Mouse (Mus musculus) WW6 (cell line): ENCODE results near the gene Ccser2.

ENCODE experiments used
- DNase-seq: peaks from one replicate; pipeline ENCODE4 v3.0.0-alpha.2; 2013; ENCODE audit warnings: low read depth, low spot score

Ccser2 gene

DNA sequence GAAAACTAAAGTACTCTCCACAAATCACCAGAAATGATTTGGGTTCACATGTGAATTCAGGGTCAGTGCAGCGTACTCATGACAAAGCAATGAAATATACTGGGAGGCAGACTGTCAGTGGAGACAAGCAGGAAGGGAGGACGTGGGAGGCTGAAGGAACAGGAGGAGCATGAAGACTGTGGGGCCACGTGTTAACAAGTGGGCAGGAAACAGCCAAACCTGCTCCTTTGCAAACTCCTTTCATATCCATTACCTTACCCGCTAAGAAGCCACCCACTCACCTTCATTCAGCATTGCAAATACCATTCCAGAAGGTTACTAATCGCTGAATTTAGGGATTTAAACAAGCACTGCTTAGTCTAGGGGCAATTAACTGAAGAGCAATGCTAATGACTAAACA is 25.9 kb downstream of the Ccser2 start:
- no peak for DNase-seq

DNA sequence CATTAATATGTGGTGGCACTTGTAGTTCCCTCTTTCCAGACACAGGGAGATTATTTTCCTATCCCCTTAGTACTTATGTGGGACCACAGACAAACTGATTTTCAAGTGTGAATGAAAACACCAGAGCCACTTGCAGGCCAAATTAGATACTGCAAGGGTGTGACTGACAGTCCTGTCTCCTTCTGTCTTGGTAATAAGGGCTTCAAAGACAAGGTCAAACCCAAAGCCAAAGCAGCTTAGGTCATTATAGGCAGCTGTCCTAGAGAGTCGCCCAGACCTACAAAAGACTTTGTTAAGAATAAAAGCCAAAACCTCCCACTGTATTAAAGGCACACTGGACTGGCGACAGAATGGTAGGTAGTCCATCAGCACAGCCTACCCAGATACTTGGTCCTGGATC is 30.6 kb downstream of the Ccser2 start:
- no peak for DNase-seq

DNA sequence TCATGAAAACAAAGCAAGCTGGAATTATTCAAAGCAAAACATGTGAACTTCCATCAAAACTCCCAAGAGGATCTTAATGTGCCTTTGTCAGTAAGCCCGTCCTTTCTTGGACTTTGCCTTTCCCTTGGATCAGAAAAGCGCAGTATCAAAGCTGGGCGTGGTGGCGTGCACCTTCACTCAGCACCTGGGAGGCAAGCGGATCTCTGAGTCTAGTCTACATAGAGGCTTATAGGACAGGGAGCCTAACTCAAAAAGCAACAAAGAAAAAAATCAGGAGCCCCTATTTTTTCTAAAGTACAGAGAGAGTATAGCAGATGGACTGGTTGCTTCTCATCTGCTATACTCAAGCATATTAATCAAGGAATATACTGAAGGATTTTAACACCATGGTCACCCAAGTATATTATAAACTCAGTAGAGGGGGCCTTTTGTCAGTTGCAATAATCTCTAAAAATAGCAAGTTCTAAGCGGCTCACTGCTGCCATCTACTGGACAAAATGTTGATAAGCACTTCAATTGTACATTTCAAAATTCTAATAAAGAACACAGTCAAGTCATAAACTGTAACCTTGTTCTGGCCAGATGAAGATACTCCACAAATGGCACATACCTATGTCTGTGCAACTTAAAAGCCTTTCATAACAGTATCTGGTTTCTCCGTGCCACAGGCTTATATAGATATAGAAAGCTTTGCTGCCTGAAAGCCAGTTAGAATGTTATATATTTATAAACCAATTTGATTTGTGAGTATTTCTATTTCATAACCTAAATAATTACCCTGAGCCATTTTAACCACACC is 31.3 kb downstream of the Ccser2 start:
- DNase-seq = no peak

DNA sequence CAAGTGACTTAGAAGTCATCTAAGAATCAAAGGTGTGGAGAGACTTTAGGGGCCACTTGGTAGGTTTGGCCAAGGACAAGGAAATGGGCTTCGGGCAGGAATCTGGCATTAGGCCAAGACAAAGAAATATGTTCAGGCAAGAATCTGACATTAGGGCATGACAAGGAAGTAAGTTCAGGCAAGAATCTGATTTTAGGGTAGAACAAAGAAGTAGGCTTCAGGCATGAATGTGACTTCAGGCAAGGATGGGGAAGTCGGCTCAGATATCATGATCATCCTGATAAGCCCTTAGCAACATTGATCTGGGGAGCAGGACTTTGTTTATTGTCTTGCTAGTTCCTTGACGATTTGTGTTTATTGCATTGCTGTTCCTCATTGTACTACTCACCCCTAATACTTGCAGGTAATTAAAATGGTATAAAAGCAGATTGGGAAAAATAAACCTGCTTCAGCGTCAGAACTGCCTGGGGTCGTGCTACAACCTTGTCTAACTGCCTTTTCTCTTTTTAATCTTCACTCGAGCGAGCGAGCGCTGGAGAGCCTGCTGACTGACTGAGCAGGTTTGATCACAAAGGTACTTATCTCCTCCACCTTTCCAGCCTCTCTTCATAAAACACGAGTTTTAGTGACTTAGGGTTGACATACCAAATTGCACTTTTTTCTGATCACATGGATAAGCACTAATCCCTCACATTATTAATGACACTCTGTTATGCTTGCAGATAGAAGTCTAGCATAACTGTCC is 35.8 kb downstream of the Ccser2 start:
- DNase-seq = no peak

DNA sequence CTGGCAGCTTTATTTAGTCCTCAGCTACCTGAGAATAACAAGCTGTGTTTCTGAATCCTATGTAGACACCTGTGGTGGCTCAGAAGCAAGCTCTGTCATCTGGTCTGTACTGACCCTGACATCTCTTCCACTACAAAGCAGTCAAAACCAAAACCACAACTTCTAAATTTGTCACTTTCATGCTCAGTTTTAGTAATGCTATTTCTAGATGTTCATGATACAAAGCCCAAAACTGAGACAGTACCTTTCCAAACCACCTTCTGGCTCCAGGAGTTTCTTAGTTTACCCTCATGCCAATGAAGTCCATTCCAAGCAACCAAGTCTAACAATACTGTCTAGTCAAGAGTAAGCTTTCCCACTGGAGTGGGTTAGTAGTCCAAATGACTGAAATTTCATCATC is 36.5 kb downstream of the Ccser2 start:
- DNase-seq = no peak

DNA sequence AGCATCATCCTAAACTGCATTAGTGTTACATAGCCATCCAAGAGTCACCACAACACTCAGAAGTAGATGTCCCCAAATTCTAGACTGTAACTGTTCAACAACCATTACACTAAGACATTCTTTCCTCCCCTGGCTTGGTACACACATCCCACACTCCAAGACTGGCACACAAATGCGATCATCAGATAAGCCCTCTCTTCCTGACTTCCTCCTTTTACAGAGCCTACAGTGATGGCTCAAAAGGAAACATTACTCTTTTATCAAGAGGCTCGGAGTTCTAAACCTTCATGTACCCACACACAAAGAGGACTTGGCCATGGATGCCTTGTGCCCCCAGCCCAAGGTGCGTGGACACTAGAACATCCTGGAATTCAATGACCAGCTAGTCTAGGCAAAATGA is 45.2 kb downstream of the Ccser2 start:
- DNase-seq = no peak

DNA sequence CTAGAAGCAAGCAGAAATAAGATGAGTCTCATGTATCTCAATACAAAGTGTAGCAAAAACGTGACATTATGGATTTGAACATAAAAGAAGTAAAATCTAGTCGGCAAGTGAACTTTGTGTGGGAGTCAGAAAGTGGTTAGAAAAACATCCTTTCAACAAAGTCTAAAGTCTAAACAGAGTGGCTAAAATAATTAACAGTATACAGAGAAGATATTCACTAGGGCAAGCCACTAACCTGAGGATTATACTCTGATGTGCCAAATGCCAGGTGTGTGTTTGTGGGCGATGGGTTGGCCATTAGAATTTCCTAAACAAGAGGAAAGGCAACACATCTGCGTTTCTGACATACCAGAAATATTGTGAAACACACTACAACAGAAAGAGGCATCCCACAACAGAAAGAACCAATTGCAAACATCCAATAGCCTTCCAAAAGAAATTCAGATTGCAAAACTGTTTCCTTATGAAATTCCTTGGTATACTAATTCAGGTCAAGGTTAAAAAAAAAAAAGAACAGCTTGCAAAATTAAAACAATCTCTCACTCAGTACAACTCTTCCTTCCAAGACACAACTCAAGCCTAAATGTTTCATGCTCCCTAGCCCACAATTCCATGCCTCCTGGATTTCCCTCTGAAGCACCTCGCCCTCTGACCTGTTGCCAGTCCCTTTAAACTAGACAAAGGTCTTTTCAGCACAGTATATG is 47.1 kb downstream of the Ccser2 start:
- DNase-seq = no peak

DNA sequence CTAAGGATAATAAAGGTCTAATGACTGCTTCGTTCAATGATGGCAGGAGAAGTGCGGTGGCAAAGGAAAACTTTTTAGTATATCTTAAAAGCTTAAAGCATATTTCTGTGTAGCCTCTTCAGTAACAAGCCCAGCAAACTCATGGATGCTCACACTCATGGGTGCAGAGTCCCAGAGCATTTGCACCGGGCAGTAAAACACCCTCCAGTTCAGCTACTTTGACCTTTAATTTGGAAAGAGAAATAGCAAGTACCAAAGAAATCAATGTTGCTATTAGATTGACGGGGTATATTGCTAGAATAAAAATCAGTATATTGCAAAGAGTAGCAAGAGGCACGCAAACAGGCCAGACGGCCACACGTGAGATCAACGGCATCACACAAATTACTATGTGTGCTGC is 48.7 kb downstream of the Ccser2 start:
- no peak for DNase-seq

DNA sequence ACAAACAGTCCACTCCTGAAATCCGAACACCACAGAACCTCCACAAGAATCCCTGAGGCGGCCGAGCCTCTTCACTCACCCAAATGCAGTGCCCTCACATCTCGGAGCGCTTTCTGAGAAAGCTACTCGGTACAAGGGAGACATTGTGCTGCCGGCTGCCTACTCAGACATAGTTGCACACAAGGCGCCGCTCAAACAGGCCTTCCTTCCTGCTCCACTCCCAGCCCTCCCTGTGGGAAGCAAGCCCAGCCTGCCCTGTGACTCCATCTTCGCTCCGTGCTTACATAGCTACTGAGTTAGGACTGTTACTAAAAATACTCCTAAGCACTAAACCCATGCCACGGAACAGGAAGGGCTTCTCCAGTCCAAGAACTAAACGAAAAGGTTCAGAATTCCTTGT is 49.4 kb downstream of the Ccser2 start:
- DNase-seq = no peak

DNA sequence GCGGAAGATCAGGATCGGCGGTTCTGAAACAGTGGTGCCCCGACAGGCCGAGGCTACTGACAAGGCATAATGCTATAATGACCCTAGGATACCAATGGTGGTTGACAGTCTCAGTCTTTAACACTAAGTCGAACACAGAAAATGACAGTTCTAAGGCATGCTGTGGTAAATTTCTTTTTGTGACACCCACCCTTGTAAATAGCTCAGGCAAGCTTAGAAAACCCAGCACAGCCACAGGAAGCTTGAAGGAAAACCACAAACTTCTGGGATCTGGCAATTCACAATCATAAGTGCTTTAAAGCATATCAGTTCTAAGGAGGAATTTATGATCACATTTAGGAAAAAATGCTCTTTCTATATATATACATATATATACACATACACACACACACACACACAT is 53.4 kb downstream of the Ccser2 start:
- DNase-seq = no peak

DNA sequence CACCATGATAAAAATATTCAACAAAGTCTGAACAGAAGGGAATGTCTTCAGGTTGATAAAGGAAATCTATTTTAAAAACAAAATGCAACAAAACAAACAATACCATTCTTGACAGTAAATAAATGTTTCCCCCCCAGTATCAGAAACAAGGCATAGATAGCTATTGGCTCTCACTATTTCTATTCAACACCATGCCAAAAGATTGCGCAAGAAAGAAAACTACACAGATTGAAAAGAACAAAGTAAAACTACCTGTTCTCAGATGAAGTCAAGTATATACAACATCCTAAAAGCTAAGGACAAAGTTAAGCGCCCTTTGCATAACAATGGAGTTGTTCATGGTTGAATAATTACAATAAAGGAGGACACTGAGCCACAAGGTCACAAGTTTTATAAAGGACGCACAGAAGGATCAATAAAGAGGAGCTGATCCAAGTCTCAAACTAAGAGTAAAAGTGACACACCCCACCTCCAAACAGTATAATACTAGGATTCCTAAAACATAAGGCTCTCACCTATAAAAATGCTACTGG is 54.0 kb downstream of the Ccser2 start:
- no peak for DNase-seq

DNA sequence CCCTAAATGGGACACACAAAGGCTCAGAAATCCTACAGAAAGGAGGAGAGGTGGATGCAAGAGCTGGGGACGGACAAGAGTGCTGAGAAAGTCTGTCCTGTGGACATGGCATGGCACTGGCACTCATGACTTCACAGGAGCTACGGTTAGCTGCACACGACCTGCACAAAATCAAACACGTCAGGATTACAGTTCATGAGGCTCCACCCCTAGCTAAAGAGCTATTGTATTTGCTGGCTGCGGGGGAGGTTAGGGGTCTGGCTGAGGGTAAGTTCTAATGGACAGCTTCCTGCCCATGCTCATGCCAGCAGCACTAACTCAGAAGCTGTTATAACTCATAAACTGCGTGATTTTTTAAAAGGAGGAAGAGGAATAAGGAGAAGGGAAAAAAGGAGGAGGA is 56.8 kb downstream of the Ccser2 start:
- DNase-seq = no peak

DNA sequence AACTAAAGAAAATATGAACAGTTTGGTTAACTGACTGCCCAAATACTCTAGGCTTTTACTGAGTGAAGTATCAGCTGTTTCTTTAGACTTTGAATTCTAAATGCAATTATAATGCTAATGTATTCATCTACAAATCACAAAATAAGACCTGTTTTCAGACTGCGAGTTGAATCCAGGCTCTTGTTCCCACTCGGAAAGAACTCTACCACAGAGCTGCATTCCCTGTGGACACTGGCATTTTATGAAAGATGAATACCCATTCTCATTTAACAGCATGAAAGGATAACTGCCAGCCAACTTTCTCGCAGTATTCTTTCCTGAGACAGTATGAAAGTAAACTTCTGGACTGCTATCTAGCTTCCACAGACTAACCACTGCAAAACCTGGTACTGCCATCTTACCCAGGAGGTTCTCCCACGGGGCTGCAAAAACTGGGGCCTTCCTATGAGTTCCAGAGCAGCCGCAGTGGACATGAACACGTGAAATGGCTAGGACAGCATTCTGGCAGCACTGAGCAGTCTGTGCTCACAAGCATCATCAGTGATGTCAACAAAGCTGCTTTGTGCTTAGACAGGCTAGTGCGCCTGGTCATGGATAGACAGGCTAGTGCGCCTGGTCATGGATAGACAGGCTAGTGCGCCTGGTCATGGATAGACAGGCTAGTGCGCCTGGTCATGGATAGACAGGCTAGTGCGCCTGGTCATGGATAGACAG is 62.6 kb downstream of the Ccser2 start:
- DNase-seq = no peak

DNA sequence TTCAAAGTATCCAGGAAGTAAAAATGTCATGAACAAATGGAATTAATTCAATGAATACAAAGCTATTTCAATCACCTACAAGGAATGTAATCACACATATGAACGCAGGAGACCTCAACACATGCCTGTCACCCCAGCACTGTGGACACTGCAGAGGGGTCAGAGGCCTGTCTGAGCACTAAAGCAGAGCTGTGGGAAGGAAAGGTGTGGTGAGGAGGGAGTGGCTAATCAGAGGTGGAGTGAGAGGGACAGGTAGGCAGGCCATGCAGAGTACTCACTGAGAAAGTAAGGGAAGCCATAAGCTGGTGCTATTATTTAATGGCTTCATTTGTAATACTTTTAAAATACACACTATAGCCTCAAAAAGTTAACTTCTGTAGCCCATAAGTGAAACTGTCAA is 64.4 kb downstream of the Ccser2 start:
- no peak for DNase-seq

DNA sequence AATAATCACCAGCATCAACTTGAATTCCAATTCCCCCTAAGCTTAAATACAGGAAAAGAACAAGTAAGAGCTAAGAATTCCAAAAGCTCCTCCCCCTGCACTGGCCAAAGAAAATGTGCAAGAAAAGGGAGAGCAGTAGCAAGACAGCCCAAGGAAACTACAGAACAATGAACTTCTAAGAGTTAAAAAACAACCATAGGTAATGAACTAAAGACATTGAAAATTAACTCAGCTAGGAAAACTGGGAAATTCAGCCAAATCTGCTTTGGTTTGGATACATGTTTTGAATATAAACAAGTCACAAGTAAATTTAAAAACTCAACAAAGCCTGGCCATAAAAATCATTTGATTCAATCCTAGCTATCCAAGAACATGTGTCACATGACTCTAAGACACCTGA is 67.7 kb downstream of the Ccser2 start:
- no peak for DNase-seq

DNA sequence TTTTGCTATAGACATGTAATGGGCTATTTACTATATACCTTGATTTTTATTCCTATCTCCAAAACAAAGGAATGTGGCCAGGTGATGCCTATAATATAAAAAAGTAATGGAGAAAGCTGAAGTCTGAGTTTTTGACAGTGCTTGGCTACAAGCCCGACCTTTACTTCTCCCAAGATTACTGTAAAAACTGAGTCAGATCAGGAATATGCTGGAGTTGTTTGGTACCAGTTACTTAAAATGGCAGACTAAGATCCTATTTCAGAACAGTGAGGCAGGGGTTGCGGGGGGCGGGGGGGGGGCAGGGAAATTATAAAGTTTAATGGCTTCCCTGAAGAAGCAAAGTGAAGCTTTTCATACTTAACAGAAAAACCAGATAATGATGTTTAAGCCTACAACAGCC is 73.9 kb downstream of the Ccser2 start:
- DNase-seq = no peak

DNA sequence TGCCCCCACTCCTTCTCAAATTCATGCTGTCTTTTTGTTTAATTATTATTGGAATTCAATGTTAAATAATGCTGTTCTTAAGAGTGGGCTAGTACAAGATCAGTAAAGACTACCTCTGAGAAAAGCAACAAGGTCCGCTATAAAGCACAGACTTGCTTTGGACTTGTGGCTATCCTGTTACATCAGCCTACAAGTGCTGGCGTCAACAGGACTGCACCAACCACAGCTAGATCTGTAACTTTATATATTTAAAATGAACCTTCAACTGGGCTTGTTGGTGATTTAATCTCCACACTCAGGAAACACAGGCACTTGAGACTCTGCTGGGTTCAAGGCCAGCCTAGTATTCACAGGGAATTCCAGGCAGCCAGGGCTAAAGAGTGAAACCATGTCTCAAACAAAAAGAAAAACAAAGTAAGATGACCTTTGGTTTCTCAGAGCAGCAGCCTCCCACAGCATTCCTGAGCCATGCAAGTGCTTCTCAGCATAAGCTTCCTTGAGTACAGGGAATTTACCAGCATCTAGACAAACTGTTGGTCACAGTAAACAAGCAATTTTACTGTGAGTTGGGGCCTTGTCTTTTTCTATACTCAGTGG is 75.7 kb downstream of the Ccser2 start:
- no peak for DNase-seq

DNA sequence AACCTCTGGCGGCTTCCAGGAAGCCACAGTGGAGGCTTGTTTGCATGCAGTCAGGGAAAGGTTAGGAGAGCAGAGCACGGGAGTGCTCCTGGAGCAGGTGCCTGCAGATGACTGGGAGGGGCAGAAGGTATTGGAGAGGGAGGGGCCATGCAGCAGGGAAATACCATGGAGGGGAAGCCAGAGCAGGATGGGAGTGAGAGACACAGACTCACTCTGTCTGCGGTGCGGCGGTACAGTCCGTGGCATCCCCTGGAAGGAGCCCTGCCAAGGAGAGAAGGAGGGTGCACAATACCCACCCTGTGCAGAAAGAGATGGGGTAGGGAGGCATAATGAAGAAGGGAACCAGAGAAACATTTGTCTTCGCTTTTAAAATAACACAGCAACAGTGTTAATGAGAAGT is 78.4 kb downstream of the Ccser2 start:
- no peak for DNase-seq

DNA sequence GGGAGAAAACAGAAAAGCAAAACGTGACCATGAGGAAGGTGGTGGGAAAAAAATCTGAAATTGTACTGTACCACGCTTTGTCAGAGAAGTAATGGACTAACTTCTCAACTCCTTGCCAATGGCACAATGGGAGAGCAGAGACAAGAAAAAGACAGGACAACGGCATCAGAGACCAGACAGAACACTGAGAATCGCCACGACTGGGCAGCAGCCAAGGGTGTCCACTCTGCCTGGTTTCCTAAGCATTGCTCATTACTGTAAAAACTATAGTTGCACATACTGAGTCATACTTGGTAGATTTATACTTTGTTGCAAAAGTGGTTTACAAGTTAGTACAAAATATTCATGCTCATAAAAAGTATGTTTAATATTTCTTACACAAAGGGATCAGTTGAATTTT is 82.9 kb downstream of the Ccser2 start:
- no peak for DNase-seq

DNA sequence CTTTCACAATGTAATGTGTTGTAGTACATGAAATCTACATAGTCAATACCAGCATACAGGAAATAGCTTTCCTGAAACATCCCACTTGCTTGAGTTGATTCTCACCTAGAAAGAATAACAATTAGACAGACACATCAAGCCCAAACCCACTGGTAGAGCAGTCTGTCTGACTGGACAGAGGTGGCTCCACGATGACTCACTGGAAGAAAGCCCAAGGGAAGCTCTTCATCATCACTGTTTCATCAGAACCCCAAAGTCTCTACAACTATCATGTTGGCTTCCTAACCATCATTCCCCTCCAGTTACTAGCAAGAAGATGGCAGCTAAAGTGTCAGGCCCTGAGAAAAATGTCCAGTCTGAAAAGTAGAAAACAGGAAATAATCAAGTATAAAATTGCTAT is 83.5 kb downstream of the Ccser2 start:
- DNase-seq = no peak

DNA sequence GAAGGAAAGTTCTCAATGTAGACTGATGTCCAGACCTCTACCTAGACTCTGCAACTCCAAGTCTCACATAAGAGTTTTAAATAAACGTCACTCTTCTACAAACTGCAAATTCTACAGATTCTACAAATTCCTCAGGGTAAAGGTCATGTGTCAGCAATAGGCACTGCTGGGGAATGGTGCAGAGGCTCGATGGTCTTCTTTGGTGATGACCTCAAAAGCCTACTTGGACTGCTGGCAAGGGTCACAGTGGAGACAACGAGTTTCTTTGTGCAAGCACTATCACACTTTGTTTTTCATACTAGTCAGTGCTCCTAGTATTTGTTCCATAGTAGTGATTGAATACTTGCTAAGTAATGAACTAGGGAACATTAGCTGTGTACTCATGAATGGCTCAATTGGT is 85.0 kb downstream of the Ccser2 start:
- no peak for DNase-seq
